Mouse (Mus musculus) ovary, postnatal 10 days (tissue): ENCODE data around the gene Gpd1l.

Source experiments
- DNase-seq: peaks from one replicate; pipeline ENCODE4 v3.0.0; 2022; ENCODE audit warnings: low spot score

Gene Gpd1l

GRCm38 (mm10) chr9:114930464-114931090 is 3.2 kb downstream of the Gpd1l start:
- peak; percentile 49 for DNase-seq

GRCm38 (mm10) chr9:114925571-114925970 is 8.2 kb downstream of the Gpd1l start:
- no peak for DNase-seq

- no peak for DNase-seq
These were observed 8.7 kb downstream of the Gpd1l start for GRCm38 (mm10) chr9:114925039-114925438.

GRCm38 (mm10) chr9:114924511-114924910 is 9.3 kb downstream of the Gpd1l start:
- DNase-seq, result no peak

- no peak for DNase-seq
These were observed 11.6 kb downstream of the Gpd1l start for GRCm38 (mm10) chr9:114922209-114922608.

- DNase-seq, result no peak
These were observed 12.3 kb downstream of the Gpd1l start for GRCm38 (mm10) chr9:114921352-114922081.

- no peak for DNase-seq
These were observed 13.2 kb downstream of the Gpd1l start for GRCm38 (mm10) chr9:114920569-114920968.

- DNase-seq, result peak; percentile 48
These were observed 20.8 kb downstream of the Gpd1l start for GRCm38 (mm10) chr9:114912680-114913649.

- DNase-seq, result no peak
These were observed 26.3 kb downstream of the Gpd1l start for GRCm38 (mm10) chr9:114907509-114907908.

GRCm38 (mm10) chr9:114895919-114896318 is 37.9 kb downstream of the Gpd1l start:
- DNase-seq, result no peak

- no peak for DNase-seq
These were observed 40.8 kb downstream of the Gpd1l start for GRCm38 (mm10) chr9:114892974-114893373.

- DNase-seq, result no peak
These were observed 43.4 kb downstream of the Gpd1l start for GRCm38 (mm10) chr9:114890377-114890776.

- no peak for DNase-seq
These were observed 44.9 kb downstream of the Gpd1l start for GRCm38 (mm10) chr9:114888856-114889407.

- DNase-seq, result no peak
These were observed 46.1 kb downstream of the Gpd1l start for GRCm38 (mm10) chr9:114887699-114888098.

- DNase-seq, result no peak
These were observed 47.7 kb downstream of the Gpd1l start for GRCm38 (mm10) chr9:114885991-114886662.

GRCm38 (mm10) chr9:114885564-114885963 is 48.2 kb downstream of the Gpd1l start:
- DNase-seq, result no peak

GRCm38 (mm10) chr9:114881977-114882376 is 51.8 kb downstream of the Gpd1l start:
- DNase-seq, result no peak

- no peak for DNase-seq
These were observed 78.5 kb downstream of the Gpd1l start for GRCm38 (mm10) chr9:114855327-114855726.

- DNase-seq, result no peak
These were observed 79.1 kb downstream of the Gpd1l start for GRCm38 (mm10) chr9:114854686-114855085.

- DNase-seq, result no peak
These were observed 80.5 kb downstream of the Gpd1l start for GRCm38 (mm10) chr9:114853336-114853735.

- DNase-seq, result no peak
These were observed 82.2 kb downstream of the Gpd1l start for GRCm38 (mm10) chr9:114851419-114852190.
